Mouse (Mus musculus) heart, embryonic 15.5 days (tissue): ENCODE data around the gene Scamp4. TPM values are rescaled to one million over a fixed set of nuclear protein-coding genes. Genes with fewer than 3 reads are reported as not detected.
"Not testable (repeated sequence)": the region's sequence is repeated elsewhere in the genome, so short reads cannot be mapped to it uniquely, and the experiment has no call there.

Source experiments
- ATAC-seq: fragments of 200-750 bp; cut with Nextera tagmentation; replicated peaks from 2 replicates; pipeline ENCODE4 v1.8.0; 2017; ENCODE audit warnings: low read depth, moderate TSS enrichment; ENCODE audit not compliant: insufficient number of reproducible peaks, insufficient read depth, low FRiP score
- H3K27ac ChIP-seq: fragments of 300-500 bp; sonication (generic); 2 replicates; pipeline ENCODE4 v1.5.1; 2015; ENCODE audit warnings: mild to moderate bottlenecking, inconsistent platforms
- H3K27me3 ChIP-seq: fragments of 300-500 bp; sonication (generic); 2 replicates; pipeline ENCODE4 v1.6.1; 2015; ENCODE audit warnings: inconsistent platforms
- H3K36me3 ChIP-seq: fragments of 300-500 bp; sonication (generic); 2 replicates; pipeline ENCODE4 v1.6.1; 2015; ENCODE audit warnings: mild to moderate bottlenecking, inconsistent platforms
- H3K4me1 ChIP-seq: fragments of 300-500 bp; sonication (generic); replicated peaks from 2 replicates; pipeline ENCODE4 v1.6.1; 2015; ENCODE audit warnings: inconsistent platforms
- H3K4me2 ChIP-seq: fragments of 300-500 bp; sonication (generic); 2 replicates; pipeline ENCODE4 v1.6.1; 2015; ENCODE audit warnings: inconsistent platforms, mild to moderate bottlenecking, moderate library complexity
- H3K4me3 ChIP-seq: fragments of 300-500 bp; sonication (generic); 2 replicates; pipeline ENCODE4 v1.5.1; 2015; ENCODE audit warnings: mild to moderate bottlenecking, inconsistent platforms
- H3K9ac ChIP-seq: fragments of 300-500 bp; sonication (generic); 2 replicates; pipeline ENCODE4 v1.6.1; 2015; ENCODE audit warnings: mild to moderate bottlenecking, inconsistent platforms
- H3K9me3 ChIP-seq: fragments of 300-500 bp; sonication (generic); replicated peaks from 2 replicates; pipeline ENCODE4 v1.6.1; 2016; ENCODE audit warnings: inconsistent platforms
- WGBS: fragments of 180-500 bp; shearing (Covaris S2); methylation state at CpG from one replicate; pipeline ENCODE4 v1.1.7; 2015; ENCODE audit warnings: mixed read lengths; 5-methylcytosine and 5-hydroxymethylcytosine counted together
- polyA plus RNA-seq: library from polyadenylated mRNA; unstranded; fragments of >200 nt; fragmentation: Nextera tagmentation; extraction: Ambion mirVana; gene quantifications from 2 replicates; pipeline ENCODE4 v1.2.1, GENCODE M21; 2015

Gene Scamp4
- polyA plus RNA-seq, 1 experiment from 2014 or later, result 55.9 TPM

DNA sequence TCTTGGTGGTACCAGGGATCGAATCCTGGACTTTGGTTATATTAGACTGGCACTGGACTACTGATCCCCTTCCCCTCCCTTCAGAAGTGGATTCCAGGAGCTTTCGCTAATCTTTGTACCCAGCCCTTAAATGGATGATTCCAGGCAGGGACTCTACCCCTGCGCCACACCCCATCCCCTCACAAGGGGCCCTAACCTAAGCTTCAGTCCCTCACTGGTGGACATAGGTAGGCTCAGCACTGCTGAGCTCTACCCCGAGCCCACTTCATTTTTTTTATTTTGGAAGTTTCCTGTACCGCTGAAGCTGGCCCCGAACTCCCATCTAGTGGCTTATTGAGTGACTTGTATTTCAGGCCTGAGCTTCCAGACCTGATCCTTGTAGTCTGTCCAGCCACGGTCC is 692 bp downstream of the Scamp4 start:
- no peaks in the 10 kb centered on the region for H3K27me3 ChIP-seq
- peak overlapping the region; percentile 65 for H3K4me3 ChIP-seq
- no peaks in the 10 kb centered on the region for H3K9me3 ChIP-seq
- peaks cover 17% of the 10 kb centered on the region for H3K36me3 ChIP-seq
- peaks cover 16% of the 10 kb centered on the region for H3K4me1 ChIP-seq
- H3K9ac ChIP-seq, result peak overlapping the region; percentile 67
- 26% methylated on average over 7 of the region's 7 CpGs for WGBS
- peak overlapping the region; percentile 88 for H3K27ac ChIP-seq
- ATAC-seq, result no peak
- peak overlapping the region; percentile 84 for H3K4me2 ChIP-seq

DNA sequence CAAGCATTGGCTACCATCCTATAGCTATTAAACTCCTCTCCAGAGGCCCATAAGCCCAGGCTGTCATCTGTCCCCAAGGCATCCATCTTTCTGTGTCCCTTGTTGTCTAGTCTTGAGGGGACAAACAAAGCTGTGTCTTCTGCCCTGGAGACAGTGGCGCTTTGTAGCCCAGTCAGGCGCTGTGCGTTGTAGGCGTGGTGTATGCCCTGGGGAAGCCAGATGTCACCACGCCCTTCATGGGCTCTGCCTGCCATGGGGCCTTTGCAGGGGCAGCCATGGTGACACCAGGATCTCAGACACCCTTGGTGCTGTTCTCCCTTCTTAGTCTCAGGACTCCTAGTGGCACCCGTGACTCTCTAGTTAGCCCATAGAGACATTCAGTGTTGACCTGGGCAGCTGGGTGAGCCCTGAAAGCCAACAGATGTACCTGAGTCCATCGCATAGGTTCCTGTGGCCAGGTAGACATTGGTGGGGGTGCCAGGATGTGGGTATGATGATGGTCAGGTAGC is 1.4 kb downstream of the Scamp4 start:
- ATAC-seq, result no peak
- Histone ChIP-seq H3K9ac (peak overlapping the region; percentile 67; the same call in 1 of the 2 replicates), H3K27ac (peak overlapping the region; percentile 88; the same call in 1 of the 2 replicates), H3K9me3 (no peaks in the 10 kb centered on the region), H3K27me3 (no peaks in the 10 kb centered on the region), H3K4me2 (peak overlapping the region; percentile 84), H3K36me3 (peaks cover 19% of the 10 kb centered on the region), H3K4me3 (peak overlapping the region; percentile 65), H3K4me1 (peaks cover 16% of the 10 kb centered on the region)
- 86% methylated on average over 7 of the region's 7 CpGs for WGBS

DNA sequence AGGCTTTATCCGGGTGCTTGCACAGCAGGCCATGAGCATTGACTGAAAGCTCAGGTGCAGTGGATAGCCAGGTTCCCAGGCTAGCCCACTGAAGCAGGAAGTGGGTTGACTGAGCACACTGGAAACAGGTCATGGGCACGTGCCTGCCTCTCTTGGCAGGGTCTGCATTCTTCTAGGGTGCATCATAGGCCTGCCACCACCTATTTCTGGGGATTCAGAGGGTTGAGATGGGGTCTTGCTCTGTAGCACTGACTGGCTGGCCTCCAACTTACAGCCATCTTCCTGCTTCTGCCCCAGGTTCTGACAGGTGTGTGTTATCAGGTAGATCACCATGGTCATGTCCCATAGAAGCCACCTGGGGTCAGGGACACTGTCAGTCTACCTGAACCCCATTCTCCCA is 2.3 kb downstream of the Scamp4 start:
- Histone ChIP-seq H3K9me3 (no peaks in the 10 kb centered on the region), H3K4me2 (no peak overlapping the region), H3K4me3 (no peak overlapping the region), H3K36me3 (peaks cover 28% of the 10 kb centered on the region), H3K9ac (no peak overlapping the region), H3K27me3 (no peaks in the 10 kb centered on the region), H3K27ac (no peak overlapping the region), H3K4me1 (peaks cover 16% of the 10 kb centered on the region)
- no peak for ATAC-seq
- WGBS, result 84% methylated on average over 2 of the region's 2 CpGs

DNA sequence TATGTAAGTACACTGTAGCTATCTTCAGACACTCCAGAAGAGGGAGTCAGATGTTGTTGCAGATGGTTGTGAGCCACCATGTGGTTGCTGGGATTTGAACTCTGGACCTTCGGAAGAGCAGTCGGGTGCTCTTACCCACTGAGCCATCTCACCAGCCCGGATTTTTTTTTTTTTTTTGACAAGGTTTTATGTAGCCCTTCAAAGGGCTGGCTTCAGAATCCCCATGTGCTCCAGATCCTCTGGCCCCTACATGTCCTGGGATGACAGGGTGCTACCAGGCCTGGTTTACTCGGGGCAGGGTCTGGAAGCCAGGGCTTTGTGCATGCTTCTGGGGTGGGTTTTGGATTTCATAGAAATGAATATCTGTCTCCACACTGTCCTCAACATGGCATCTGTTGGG is 3.0 kb downstream of the Scamp4 start, which contains the start of gene Gm49322:
TSS of gene Gm49322 (plus strand) at position 301 of the 400 bp plus-strand sequence.
- WGBS, result 77% methylated on average over 4 of the region's 4 CpGs
- H3K27me3 ChIP-seq, H3K4me3 ChIP-seq, ATAC-seq, H3K4me2 ChIP-seq, H3K27ac ChIP-seq, H3K9me3 ChIP-seq, H3K9ac ChIP-seq: not testable (repeated sequence)
- Histone ChIP-seq H3K36me3 (peaks cover 30% of the 10 kb centered on the region), H3K4me1 (peaks cover 18% of the 10 kb centered on the region)

DNA sequence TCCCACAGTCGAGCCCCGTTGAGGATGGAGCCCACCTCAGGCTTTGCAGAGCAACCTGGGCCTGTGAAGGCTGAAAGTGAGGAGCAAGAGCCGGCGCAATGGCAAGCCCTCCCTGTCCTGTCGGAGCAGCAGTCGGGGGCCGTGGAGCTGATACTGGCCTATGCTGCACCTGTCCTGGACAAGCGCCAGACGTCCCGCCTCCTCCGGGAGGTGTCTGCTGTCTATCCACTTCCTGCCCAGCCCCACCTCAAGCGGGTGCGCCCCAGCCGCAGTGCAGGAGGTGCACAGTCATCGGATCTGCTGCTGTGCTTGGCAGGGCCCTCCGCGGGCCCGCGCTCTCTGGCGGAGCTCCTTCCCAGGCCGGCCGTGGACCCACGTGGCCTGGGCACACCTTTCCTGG is 3.6 kb downstream of the Scamp4 start:
- WGBS, result 90% methylated on average over 23 of the region's 23 CpGs
- Histone ChIP-seq H3K4me2 (no peak overlapping the region), H3K9me3 (no peaks in the 10 kb centered on the region), H3K9ac (no peak overlapping the region), H3K4me1 (peaks cover 18% of the 10 kb centered on the region), H3K36me3 (peaks cover 30% of the 10 kb centered on the region), H3K27ac (no peak overlapping the region), H3K4me3 (no peak overlapping the region), H3K27me3 (no peaks in the 10 kb centered on the region)
- no peak for ATAC-seq

DNA sequence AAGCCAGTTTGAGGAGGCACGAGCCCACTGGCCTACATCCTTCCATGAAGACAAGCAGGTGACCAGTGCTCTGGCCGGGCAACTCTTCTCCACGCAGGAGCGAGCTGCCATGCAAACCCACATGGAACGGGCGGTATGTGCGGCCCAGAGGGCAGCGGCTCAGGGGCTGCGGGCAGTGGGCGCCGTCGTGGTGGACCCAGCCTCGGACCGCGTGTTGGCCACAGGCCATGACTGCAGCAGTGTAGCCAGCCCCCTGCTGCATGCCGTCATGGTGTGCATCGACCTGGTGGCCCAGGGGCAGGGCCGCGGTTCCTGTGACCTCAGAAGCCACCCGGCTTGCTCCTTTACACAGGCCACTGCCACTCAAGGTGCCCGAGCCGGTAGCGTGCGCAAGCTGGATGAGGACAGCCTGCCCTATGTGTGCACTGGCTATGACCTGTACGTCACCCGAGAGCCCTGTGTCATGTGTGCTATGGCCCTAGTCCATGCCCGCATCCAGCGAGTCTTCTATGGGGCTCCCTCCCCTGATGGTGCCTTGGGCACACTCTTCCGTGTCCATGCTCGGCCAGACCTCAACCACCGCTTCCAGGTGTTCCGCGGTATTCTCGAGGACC is 4.2 kb downstream of the Scamp4 start:
- peaks cover 18% of the 10 kb centered on the region for H3K4me1 ChIP-seq
- no peak overlapping the region for H3K9ac ChIP-seq
- no peaks in the 10 kb centered on the region for H3K27me3 ChIP-seq
- H3K9me3 ChIP-seq, result no peaks in the 10 kb centered on the region
- H3K27ac ChIP-seq, result no peak overlapping the region
- peaks cover 30% of the 10 kb centered on the region for H3K36me3 ChIP-seq
- WGBS, result 93% methylated on average over 34 of the region's 34 CpGs
- H3K4me3 ChIP-seq, result no peak overlapping the region
- ATAC-seq, result no peak
- H3K4me2 ChIP-seq, result no peak overlapping the region

DNA sequence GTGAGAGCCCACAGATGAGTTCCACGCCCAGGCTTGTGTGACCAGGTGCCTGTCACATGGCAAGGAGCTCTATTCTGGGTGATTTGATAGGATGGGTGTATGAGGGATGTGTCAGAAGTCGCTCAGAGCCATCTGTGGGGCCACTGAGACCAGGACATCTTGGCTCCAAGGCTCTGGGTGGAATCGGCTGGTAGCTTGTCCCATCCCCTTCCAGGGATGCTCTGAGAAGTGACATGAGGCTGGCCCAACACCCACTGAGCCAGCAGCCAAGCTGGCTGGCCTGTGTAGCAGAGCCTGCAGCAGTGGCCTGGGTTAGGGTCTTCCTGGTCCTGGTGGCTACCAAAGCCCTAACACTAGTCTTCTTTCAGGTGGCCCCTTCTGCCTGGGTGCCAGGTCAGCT is 5.8 kb downstream of the Scamp4 start:
- ATAC-seq, result no peak

DNA sequence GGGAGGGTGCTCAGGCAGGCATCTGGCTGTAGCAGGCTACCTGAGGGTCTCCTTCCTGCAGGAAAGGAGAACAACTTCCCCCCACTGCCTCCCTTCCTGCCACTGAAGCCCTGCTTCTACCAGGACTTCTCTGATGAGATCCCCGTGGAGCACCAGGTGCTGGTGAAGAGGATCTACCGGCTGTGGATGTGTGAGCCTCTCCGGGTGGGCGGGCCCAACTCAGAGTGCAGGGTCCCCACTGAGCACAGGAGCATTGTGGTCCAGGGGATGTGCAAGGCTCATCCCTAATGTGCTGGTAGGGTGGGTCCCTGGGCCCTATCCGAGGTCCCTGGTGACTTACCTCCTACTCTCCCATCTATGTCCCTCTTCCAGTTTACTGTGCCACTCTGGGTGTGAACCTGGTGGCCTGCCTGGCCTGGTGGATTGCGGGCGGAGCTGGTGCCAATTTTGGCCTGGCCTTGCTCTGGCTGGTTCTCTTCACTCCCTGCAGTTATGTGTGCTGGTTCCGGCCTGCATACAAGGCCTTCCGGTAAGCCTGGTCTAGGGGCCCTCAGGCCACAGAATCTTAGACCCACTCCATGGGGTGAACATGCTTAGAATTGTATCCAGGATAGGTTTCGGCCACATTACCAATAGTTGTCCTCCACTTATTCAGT is 6.7 kb downstream of the Scamp4 start:
- H3K9ac ChIP-seq, result 0 out of 2 replicates have a peak overlapping the region, but pooled peaks have one; percentile 12
- peaks cover 49% of the 10 kb centered on the region for H3K36me3 ChIP-seq
- H3K27me3 ChIP-seq, result no peaks in the 10 kb centered on the region
- no peak overlapping the region for H3K4me3 ChIP-seq
- ATAC-seq, result no peak
- no peak overlapping the region for H3K27ac ChIP-seq
- 90% methylated on average over 10 of the region's 10 CpGs for WGBS
- no peak overlapping the region for H3K4me2 ChIP-seq
- H3K4me1 ChIP-seq, result peaks cover 3% of the 10 kb centered on the region; the same call in 1 of the 2 replicates
- H3K9me3 ChIP-seq, result no peaks in the 10 kb centered on the region

More for the DNA sequence above, 5.8 kb downstream of the Scamp4 start:
- 89% methylated on average over 3 of the region's 3 CpGs for WGBS
- H3K4me2 ChIP-seq, result no peak overlapping the region
- H3K27me3 ChIP-seq, result no peaks in the 10 kb centered on the region
- H3K9ac ChIP-seq, result no peak overlapping the region
- H3K27ac ChIP-seq, result no peak overlapping the region
- peaks cover 42% of the 10 kb centered on the region for H3K36me3 ChIP-seq
- no peaks in the 10 kb centered on the region for H3K9me3 ChIP-seq
- H3K4me1 ChIP-seq, result peaks cover 11% of the 10 kb centered on the region
- H3K4me3 ChIP-seq, result no peak overlapping the region

DNA sequence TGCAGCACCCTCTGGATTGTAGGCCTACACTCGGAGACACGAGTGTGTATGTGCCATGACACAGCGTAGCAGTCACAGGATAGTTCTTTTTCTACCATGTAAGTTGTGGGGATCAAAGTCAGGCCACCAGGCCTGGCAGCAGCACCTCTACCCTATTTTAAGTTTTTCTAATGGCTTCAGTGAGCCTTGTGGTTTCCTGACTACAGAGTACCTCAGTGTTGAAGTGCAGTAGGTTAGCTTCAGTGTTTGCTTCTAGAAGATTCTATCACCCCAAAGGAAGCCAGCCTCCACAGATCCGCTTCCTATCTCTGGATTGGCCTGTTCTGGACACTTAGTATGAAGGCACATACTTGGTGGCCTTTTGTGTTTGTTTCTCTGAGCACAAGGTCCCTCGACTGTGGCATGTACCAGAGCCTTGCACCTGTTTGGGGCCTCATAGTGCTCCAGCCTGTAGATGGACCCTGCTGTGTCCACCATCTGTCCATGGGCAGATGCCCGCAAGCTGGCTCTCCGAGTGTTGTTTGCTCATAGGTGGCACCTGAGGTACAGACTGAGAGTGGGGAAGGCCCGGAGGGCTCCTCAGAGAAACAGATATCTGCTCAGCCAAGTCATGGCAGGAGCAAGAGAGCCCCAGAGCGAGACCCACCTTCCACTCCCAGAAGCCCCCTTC is 7.6 kb downstream of the Scamp4 start:
- Histone ChIP-seq H3K4me1 (0 out of 2 replicates have a peak, but pooled peaks cover 3% of the 10 kb centered on the region), H3K4me3 (no peak overlapping the region), H3K9ac (no peak overlapping the region), H3K4me2 (no peak overlapping the region), H3K36me3 (peaks cover 58% of the 10 kb centered on the region), H3K27ac (no peak overlapping the region), H3K9me3 (no peaks in the 10 kb centered on the region), H3K27me3 (no peaks in the 10 kb centered on the region)
- no peak for ATAC-seq
- 88% methylated on average over 9 of the region's 9 CpGs for WGBS

DNA sequence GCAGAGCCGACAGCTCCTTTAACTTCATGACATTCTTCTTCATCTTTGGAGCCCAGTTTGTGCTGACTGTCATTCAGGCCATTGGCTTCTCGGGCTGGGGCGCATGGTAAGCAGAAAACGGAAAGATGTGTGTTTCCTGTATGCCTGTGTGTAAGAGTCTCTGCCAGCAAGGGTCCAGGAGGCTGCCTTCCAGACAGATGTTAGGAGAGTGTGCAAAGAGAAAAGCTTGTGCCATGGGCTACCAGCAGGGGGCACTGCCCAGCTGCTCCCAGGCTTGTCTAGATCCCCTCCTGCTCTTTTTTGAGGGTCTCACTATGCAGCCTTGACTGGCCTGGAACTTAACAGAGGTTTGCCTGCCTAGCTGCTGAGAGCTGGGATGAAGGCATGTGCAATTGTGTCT is 8.4 kb downstream of the Scamp4 start:
- H3K9me3 ChIP-seq, result no peaks in the 10 kb centered on the region
- H3K4me3 ChIP-seq, result no peak overlapping the region
- H3K27ac ChIP-seq, result no peak overlapping the region
- WGBS, result 46% methylated on average over 4 of the region's 4 CpGs
- H3K27me3 ChIP-seq, result no peaks in the 10 kb centered on the region
- no peak overlapping the region for H3K4me2 ChIP-seq
- 0 out of 2 replicates have a peak, but pooled peaks cover 3% of the 10 kb centered on the region for H3K4me1 ChIP-seq
- H3K36me3 ChIP-seq, result peaks cover 66% of the 10 kb centered on the region
- no peak overlapping the region for H3K9ac ChIP-seq
- ATAC-seq, result 0 out of 2 replicates have a peak, but pooled peaks have one; percentile 25

DNA sequence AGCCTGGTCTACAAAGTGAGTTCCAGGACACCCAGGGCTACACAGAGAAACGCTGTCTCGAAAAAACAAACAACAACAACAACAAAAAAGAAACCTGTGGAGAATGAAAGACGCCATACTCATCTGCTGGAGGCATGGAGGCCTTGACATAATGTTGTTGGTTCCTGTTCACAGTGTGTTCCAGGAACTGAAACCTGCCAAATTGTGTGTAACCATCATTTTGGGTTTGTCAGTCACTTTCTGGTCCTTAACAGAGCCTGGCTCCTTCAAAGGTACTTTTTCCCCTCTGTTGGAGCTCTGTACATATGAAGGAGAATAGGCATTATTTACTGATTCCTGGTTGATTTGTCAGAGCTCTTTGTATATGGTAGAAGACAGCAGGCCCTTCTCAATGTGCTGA is 9.2 kb downstream of the Scamp4 start:
- Histone ChIP-seq H3K27me3 (no peaks in the 10 kb centered on the region), H3K4me3 (no peak overlapping the region), H3K4me2 (no peak overlapping the region), H3K9me3 (no peaks in the 10 kb centered on the region), H3K36me3 (peaks cover 58% of the 10 kb centered on the region), H3K4me1 (0 out of 2 replicates have a peak, but pooled peaks cover 3% of the 10 kb centered on the region), H3K27ac (no peak overlapping the region), H3K9ac (no peak overlapping the region)
- 92% methylated on average over 3 of the region's 3 CpGs for WGBS
- no peak for ATAC-seq
